Mouse (Mus musculus) liver, embryonic 14.5 days (tissue): ENCODE measurements around the gene C1qb.

Experiments
- CTCF ChIP-seq: IDR thresholded peaks from 2 replicates; pipeline ENCODE4 v1.5.1; 2016; ENCODE audit warnings: antibody characterized with exemption, low read depth, control low read depth
- EP300 ChIP-seq: IDR thresholded peaks from 2 replicates; pipeline ENCODE4 v1.6.1; 2016; ENCODE audit warnings: antibody characterized with exemption, low read depth

DNA sequence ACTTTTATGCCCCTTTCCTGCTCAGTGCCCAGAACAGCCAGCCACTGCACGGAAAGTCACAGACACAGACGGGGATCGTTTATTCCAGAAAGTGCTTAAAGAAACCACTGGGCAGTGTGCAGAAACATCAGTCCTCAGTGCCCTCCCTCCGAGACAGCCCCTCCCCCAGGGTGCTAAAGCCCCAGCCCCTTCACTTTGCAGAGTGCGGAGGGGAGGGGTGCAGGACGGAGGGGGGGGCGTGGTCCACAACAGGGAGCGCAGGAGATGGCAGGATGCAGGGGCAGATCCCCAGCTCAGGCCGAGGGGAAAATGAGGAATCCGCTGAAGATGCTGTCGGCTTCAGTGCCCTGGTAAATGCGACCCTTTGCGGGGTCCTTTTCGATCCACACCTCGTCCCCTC lies 9.9 kb upstream of the C1qb start:
- TF ChIP-seq CTCF, result no peak
- TF ChIP-seq EP300, result no peak
